Mouse (Mus musculus) megakaryocyte-erythroid progenitor cell, adult 5-6 weeks (primary cell): ENCODE measurements around the gene Lrtm1. TPM values are rescaled to one million over a fixed set of nuclear protein-coding genes. Genes with fewer than 3 reads are reported as not detected.

ENCODE experiments used
- ATAC-seq: replicated peaks from 2 replicates; pipeline ENCODE4 v1.8.0; 2016; ENCODE audit warnings: mild to moderate bottlenecking, inconsistent platforms; ENCODE audit not compliant: severe bottlenecking, poor library complexity, low FRiP score, low TSS enrichment
- total RNA-seq, 2 experiments: library from RNA; stranded (forward) in 1 of 2; stranded (reverse) in 1 of 2; fragments of 200-1000, 215-1000 nt in 1 of 2; fragments of >200 nt in 1 of 2; fragmentation: Nextera tagmentation in 1 of 2; gene quantifications; 2 replicates each; pipeline ENCODE4 v1.2.3; 2014 to 2017

Gene Lrtm1
- total RNA-seq, 2 experiments from 2014 or later, result not detected

GRCm38 (mm10) chr14:29029896-29030420 is 11.9 kb downstream of the Lrtm1 start:
- no peak for ATAC-seq

- no peak for ATAC-seq
Measured at GRCm38 (mm10) chr14:29030519-29030918, 12.5 kb downstream of the Lrtm1 start.

DNA sequence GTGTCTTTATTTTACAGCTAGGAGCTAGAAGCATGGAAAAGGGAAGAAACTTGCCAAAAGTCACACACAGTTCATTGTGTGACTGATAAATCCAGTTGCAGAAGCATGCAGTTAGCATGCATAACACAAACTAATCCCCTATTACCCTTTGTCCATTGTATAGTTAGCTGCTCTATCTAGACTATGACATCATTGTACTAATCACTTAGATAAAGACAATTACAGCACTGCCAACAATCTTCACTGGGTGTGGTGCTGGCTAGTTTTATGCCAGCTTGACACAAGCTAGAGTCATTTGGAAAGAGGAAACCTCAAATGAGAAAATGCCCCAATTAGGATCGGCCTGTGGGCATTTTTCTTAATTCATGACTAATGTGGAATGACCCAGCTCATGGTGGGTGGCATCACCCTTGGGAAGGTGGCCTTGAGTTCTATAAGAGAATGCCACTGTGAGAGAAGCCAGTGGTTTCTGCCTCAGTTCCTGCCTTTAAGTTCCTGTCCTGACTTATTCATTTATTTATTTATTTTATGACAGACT is 13.9 kb downstream of the Lrtm1 start:
- no peak for ATAC-seq

- ATAC-seq, result no peak
Measured at GRCm38 (mm10) chr14:29038246-29038645, 20.2 kb downstream of the Lrtm1 start.

DNA sequence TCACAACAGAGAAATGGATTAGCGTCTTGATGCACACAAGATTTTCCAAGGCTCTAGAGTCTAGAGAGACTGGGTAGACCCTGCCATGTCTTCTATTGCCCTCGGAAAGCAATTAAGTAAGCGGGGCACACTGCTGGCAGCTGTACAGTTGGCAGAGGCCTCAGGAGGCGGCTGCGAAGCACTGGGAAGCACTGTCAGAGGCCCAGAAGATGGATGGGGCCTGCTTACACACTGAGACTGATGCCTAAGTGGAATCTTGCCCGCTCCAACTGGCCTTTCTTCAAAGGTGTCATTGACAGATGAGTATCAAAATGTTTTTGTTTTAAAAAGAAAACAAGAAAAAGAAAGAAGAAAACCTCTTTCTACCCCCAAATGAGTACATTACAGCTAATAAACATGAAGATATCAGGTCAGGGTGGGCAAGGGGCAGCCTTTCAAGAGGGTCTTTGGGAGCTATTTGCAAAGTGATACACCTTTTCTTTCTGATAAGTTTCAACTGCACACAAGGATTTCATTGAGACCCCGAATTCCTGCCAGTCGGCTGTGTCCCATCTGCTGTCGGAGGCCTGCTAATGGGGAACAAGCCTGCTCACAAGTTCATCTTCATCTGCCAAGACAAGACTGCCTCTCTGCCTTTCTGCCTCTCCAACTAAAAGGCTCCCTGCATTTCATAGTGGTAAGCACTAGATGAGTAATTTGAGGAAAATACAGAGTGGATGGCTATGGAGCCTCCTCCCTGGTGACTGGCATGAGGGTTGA is 22.8 kb downstream of the Lrtm1 start:
- ATAC-seq, result no peak

DNA sequence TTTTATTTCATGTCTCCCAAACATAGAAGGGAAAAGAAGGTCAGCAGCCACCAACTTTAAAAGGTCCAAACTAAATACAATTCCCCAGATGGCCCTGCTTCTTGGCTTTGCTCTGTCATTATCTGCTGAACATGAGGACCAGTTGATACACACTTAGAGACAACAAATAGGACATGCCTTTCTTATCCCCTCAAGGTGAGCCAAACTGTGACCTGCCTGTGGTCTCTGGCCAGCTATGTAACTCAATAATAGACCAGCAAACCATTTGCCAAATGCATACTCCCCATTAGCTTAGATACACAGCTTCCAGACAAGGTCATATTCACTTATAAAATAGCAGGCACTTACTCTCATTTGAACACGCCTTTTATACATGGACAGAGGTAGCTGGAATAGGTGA is 23.5 kb downstream of the Lrtm1 start:
- no peak for ATAC-seq

GRCm38 (mm10) chr14:29042355-29042754 is 24.3 kb downstream of the Lrtm1 start:
- no peak for ATAC-seq

DNA sequence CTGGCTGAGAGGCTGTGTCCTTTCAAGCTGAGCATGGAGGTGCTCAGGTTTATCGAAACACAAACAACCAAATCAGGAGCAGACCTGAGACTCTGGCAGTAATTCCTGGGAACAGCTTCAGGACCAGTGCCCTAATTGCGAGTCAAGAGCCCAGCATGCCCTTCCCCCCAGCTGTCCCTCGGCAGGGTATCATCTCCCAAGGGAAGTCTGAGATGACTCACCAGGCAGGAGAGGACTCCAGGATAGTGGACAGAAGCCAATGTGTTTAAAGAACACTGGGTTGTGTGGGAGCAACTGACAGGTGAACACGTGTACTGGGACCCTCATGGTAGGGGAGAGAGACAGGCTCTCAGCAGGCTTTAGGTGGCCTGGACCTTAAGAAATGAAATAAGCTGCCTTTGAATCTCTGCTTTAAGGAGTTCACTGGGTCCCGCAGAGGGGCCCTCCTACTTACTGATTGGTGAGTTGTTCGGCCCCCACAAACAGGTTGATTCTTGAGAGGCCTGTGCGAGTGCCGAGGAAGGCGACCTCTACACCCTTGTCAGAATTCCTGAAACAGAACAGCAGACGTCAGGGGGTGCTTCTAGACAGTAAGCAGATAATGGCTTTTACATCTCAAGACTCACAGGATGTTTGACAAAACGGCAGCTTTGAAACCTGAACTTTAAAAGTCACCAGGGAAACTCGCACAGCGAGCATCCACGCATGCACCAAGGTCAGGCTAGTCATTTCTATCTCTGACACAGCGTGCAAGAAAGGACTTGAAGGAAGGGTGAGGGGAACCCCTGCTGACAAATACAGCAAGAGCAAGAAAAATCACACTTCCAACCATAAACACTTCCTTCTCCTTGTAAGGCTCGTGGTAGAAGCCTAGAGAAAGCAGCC is 34.2 kb downstream of the Lrtm1 start:
- no peak for ATAC-seq

GRCm38 (mm10) chr14:29060679-29061078 is 42.7 kb downstream of the Lrtm1 start:
- no peak for ATAC-seq

DNA sequence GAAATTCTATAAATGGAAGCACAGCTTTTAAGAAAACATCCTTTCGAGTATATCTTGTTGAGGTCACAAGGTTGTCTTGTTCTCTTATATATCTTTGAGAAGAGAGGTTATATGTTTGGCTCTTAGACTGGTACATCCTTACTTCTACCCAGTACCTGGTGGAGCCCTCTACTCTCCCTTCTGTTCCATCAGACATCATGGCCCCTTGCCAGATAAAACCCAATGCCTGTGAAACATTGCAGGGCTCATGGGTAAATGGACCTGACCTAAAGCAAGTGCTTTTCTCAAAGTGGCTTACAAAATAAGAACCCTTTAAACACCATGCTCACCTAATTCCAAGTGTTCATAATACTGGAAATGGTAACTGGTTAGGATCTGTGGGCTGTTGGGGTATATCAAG is 43.5 kb downstream of the Lrtm1 start:
- ATAC-seq, result no peak

- ATAC-seq, result no peak
Measured at GRCm38 (mm10) chr14:29062676-29063075, 44.7 kb downstream of the Lrtm1 start.

- no peak for ATAC-seq
Measured at GRCm38 (mm10) chr14:29073747-29074146, 55.7 kb downstream of the Lrtm1 start.

GRCm38 (mm10) chr14:29077418-29077817 is 59.4 kb downstream of the Lrtm1 start:
- no peak for ATAC-seq

DNA sequence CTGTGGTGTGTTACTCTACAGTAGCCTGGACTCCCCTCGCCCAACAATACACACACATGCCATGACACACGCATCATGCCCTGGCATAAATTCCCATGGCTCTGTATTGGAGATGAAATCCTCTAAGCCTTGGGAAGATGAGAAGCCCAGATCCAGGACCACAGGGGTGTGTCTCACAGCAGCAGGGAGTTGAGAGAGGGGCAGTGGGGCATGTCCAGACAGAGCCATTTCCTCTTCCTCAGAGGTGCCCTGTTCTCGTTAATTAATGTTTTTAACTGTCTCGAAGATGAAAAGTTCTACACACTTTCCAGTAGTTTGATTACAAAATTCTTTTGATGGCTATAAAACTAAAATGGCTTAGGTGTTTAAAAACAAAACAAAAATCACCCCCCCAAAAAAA is 62.2 kb downstream of the Lrtm1 start:
- no peak for ATAC-seq

DNA sequence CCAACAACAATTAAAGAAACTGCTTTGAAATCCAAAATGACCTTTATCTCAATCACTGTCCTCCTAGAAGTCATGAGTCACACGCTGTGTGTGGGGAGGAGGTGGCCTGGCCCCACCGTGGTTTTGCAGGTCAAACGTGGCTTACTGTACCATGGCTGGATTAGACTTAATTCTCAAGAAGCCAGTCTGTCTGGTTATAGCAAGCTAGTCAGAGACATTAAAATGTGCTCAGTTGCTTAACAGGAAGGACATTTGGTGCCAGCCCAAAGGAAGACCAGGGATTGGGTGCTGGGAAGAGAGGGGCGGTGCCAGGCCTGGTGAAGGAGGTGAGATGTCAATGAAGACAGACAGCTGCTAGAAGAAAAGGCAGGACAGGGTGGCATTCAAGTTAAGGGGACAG is 62.6 kb downstream of the Lrtm1 start:
- no peak for ATAC-seq

GRCm38 (mm10) chr14:29082171-29082570 is 64.2 kb downstream of the Lrtm1 start:
- ATAC-seq, result no peak
